Mouse (Mus musculus) kidney, adult 2 months (tissue): ENCODE measurements around the gene Mbnl2. TPM values are rescaled to one million over a fixed set of nuclear protein-coding genes. Genes with fewer than 3 reads are reported as not detected.

Experiments
- DNase-seq: peaks from one replicate; pipeline ENCODE4 v3.0.0; 2021
- H3K27ac ChIP-seq: fragments of 200-500 bp; 2 replicates; pipeline ENCODE4 v1.5.1; 2012; ENCODE audit warnings: low read depth, low read length, control low read depth, inconsistent platforms; ENCODE audit not compliant: insufficient read depth
- H3K27me3 ChIP-seq: fragments of 200-500 bp; replicated peaks from 2 replicates; pipeline ENCODE4 v1.6.1; 2012; ENCODE audit warnings: mild to moderate bottlenecking, moderate library complexity, low read length, inconsistent platforms; ENCODE audit not compliant: control insufficient read depth, insufficient read depth
- H3K36me3 ChIP-seq: fragments of 200-500 bp; 2 replicates; pipeline ENCODE4 v1.6.1; 2012; ENCODE audit warnings: mild to moderate bottlenecking, moderate library complexity, low read length, inconsistent platforms; ENCODE audit not compliant: control insufficient read depth, insufficient read depth
- H3K4me1 ChIP-seq: fragments of 200-500 bp; 2 replicates; pipeline ENCODE4 v1.6.1; 2011; ENCODE audit warnings: low read length; ENCODE audit not compliant: control insufficient read depth, insufficient read depth
- H3K4me3 ChIP-seq: fragments of 200-500 bp; 2 replicates; pipeline ENCODE4 v1.5.1; 2011; ENCODE audit warnings: mild to moderate bottlenecking, low read depth, low read length, control low read depth; ENCODE audit not compliant: insufficient read depth
- CTCF ChIP-seq: fragments of 200-500 bp; conservative IDR thresholded peaks from 2 replicates; pipeline ENCODE4 v1.5.1; 2011; ENCODE audit warnings: low read depth, mild to moderate bottlenecking, control low read depth, low read length, moderate library complexity, mixed read lengths; ENCODE audit not compliant: insufficient read depth, insufficient read length
- POLR2A ChIP-seq: fragments of 200-500 bp; IDR thresholded peaks from one replicate; pipeline ENCODE4 v1.6.1; 2011; ENCODE audit warnings: low read depth, low read length, control low read depth
- WGBS: fragments of 180-500 bp; shearing (Covaris S2); methylation state at CpG from one replicate; pipeline ENCODE4 v1.1.7; 2018; 5-methylcytosine and 5-hydroxymethylcytosine counted together
- polyA plus RNA-seq: library from polyadenylated mRNA; depleted of rRNA; stranded (reverse); fragments of >200 nt; gene quantifications from 2 replicates; pipeline ENCODE4 v1.2.3, GENCODE M21; 2012

The Mbnl2 gene
- polyA plus RNA-seq, 1 experiment = 50.0 TPM

- no peaks in the 10 kb centered on the region for H3K27me3 ChIP-seq
- no peak for DNase-seq
- no peaks in the 10 kb centered on the region for H3K36me3 ChIP-seq
- no peak overlapping the region for H3K27ac ChIP-seq
- H3K4me1 ChIP-seq = no peaks in the 10 kb centered on the region
- TF ChIP-seq POLR2A (no peak), CTCF (no peak)
- no peak overlapping the region for H3K4me3 ChIP-seq
- 94% methylated on average over 3 of the region's 3 CpGs for WGBS
Measured at GRCm38 (mm10) chr14:120463938-120464727, 188.7 kb downstream of the Mbnl2 start.

- Histone ChIP-seq H3K4me3 (no peak overlapping the region), H3K27ac (no peak overlapping the region), H3K4me1 (no peaks in the 10 kb centered on the region), H3K36me3 (no peaks in the 10 kb centered on the region), H3K27me3 (no peaks in the 10 kb centered on the region)
- WGBS = 81% methylated on average over 4 of the region's 4 CpGs
- DNase-seq = no peak
- no peak for TF ChIP-seq CTCF
- no peak for TF ChIP-seq POLR2A
Measured at GRCm38 (mm10) chr14:120466816-120467215, 191.3 kb downstream of the Mbnl2 start.

- TF ChIP-seq POLR2A = no peak
- Histone ChIP-seq H3K27me3 (no peaks in the 10 kb centered on the region), H3K4me1 (no peaks in the 10 kb centered on the region), H3K4me3 (no peak overlapping the region), H3K36me3 (no peaks in the 10 kb centered on the region), H3K27ac (no peak overlapping the region)
- peak; percentile 27 for DNase-seq
- 69% methylated on average over 14 of the region's 14 CpGs for WGBS
Measured at GRCm38 (mm10) chr14:120469126-120469790, 193.8 kb downstream of the Mbnl2 start.

GRCm38 (mm10) chr14:120476186-120476697, 200.8 kb downstream of the Mbnl2 start:
- WGBS = 62% methylated on average over 7 of the region's 7 CpGs
- DNase-seq = no peak
- no peak for TF ChIP-seq CTCF
- no peak for TF ChIP-seq POLR2A
- Histone ChIP-seq H3K4me1 (peaks cover 3% of the 10 kb centered on the region; the same call in 1 of the 2 replicates), H3K4me3 (no peak overlapping the region), H3K27ac (no peak overlapping the region), H3K27me3 (no peaks in the 10 kb centered on the region), H3K36me3 (no peaks in the 10 kb centered on the region)

GRCm38 (mm10) chr14:120477288-120477981, 202.0 kb downstream of the Mbnl2 start:
- Histone ChIP-seq H3K27me3 (no peaks in the 10 kb centered on the region), H3K36me3 (no peaks in the 10 kb centered on the region), H3K4me3 (peak overlapping the region; percentile 78), H3K4me1 (peaks cover 3% of the 10 kb centered on the region; the same call in 1 of the 2 replicates), H3K27ac (peak overlapping the region; percentile 96)
- TF ChIP-seq CTCF (no peak), POLR2A (peak; percentile 86)
- DNase-seq = peak; percentile 98
- WGBS = under 1% methylated on average over 46 of the region's 46 CpGs

GRCm38 (mm10) chr14:120477982-120478568, 202.6 kb downstream of the Mbnl2 start, which contains the start of gene Rap2a:
Rap2a (plus strand) TSS chr14:120478444.
- DNase-seq = peak; percentile 98
- H3K36me3 ChIP-seq = no peaks in the 10 kb centered on the region
- no peaks in the 10 kb centered on the region for H3K27me3 ChIP-seq
- H3K27ac ChIP-seq = peak within 1 kb of the TSS; percentile 96
- TF ChIP-seq POLR2A (peak; percentile 74), CTCF (no peak)
- peak within 1 kb of the TSS; percentile 79 for H3K4me3 ChIP-seq
- H3K4me1 ChIP-seq = peaks cover 3% of the 10 kb centered on the region; the same call in 1 of the 2 replicates
- under 1% methylated on average over 78 of the region's 78 CpGs for WGBS
